Mouse (Mus musculus) stomach, embryonic 14.5 days (tissue): ENCODE results near the gene Nr1h5. TPM values are rescaled to one million over a fixed set of nuclear protein-coding genes. Genes with fewer than 3 reads are reported as not detected.
A peak's percentile ranks its signal among the peaks of the same experiment; 100 is the strongest.

Source experiments
- ATAC-seq: fragments of 200-750 bp; cut with Nextera tagmentation; 2 replicates; pipeline ENCODE4 v1.8.0; 2017; ENCODE audit warnings: low read depth, moderate TSS enrichment; ENCODE audit not compliant: insufficient number of reproducible peaks, insufficient read depth, low FRiP score
- H3K27ac ChIP-seq: fragments of 300-500 bp; sonication (generic); 2 replicates; pipeline ENCODE4 v1.5.1; 2014; ENCODE audit warnings: mild to moderate bottlenecking, low read length, moderate library complexity, mixed read lengths
- H3K27me3 ChIP-seq: fragments of 300-500 bp; sonication (generic); 2 replicates; pipeline ENCODE4 v1.6.1; 2014; ENCODE audit warnings: low read length, control low read depth, mixed read lengths; ENCODE audit not compliant: control insufficient read depth, insufficient read depth
- H3K36me3 ChIP-seq: fragments of 300-500 bp; sonication (generic); 2 replicates; pipeline ENCODE4 v1.6.1; 2014; ENCODE audit warnings: mild to moderate bottlenecking, control low read depth, low read length, moderate library complexity, mixed read lengths; ENCODE audit not compliant: control insufficient read depth, insufficient read depth
- H3K4me1 ChIP-seq: fragments of 300-500 bp; sonication (generic); 2 replicates; pipeline ENCODE4 v1.6.1; 2014; ENCODE audit warnings: low read length, control low read depth, mixed read lengths; ENCODE audit not compliant: control insufficient read depth, insufficient read depth
- H3K4me2 ChIP-seq: fragments of 300-500 bp; sonication (generic); replicated peaks from 2 replicates; pipeline ENCODE4 v1.6.1; 2014; ENCODE audit warnings: low read depth, low read length, control low read depth
- H3K4me3 ChIP-seq: fragments of 300-500 bp; sonication (generic); 2 replicates; pipeline ENCODE4 v1.5.1; 2014; ENCODE audit warnings: low read depth, low read length, control low read depth
- H3K9ac ChIP-seq: fragments of 300-500 bp; sonication (generic); replicated peaks from 2 replicates; pipeline ENCODE4 v1.6.1; 2014; ENCODE audit warnings: low read depth, mild to moderate bottlenecking, control low read depth, low read length, moderate library complexity, mixed read lengths
- H3K9me3 ChIP-seq: fragments of 300-500 bp; sonication (generic); 2 replicates; pipeline ENCODE4 v1.6.1; 2016; ENCODE audit warnings: low read depth, low read length, control low read depth; ENCODE audit not compliant: control insufficient read depth
- WGBS: fragments of 180-500 bp; shearing (Covaris S2); extraction: QIAGEN DNeasy Blood & Tissue Kit; methylation state at CpG from one replicate; pipeline ENCODE4 v1.1.7; 2014; 5-methylcytosine and 5-hydroxymethylcytosine counted together
- polyA plus RNA-seq: library from polyadenylated mRNA; unstranded; fragments of >200 nt; fragmentation: Nextera tagmentation; extraction: Ambion mirVana; gene quantifications from 2 replicates; pipeline ENCODE4 v1.2.1, GENCODE M21; 2014

Gene Nr1h5
- 0.08 TPM in 1 of 2 replicates, not detected in the other for polyA plus RNA-seq

DNA sequence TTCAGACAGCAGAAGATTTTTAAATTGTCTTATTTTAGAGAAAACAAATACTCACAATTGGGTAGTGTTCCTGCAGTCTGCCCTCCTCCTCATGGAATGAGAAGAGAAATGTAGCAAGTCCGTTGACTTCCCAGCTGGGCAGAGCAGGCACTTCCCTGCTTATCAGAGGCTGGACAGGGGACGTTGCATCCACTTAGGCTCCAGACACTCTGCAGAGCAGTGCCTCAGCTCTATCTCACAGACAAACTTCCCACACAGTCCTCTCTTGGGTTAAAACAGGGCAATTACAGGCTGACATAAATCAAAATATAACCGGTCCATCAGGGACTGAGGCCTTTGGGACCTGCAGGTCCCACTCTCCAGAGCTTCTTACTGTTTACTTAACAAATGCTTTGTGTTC lies at the start of gene Nr1h5:
TSS of gene Nr1h5 (minus strand) at position 101 of the 400 bp plus-strand sequence.
- H3K4me3 ChIP-seq: no peak within 1 kb of the TSS

DNA sequence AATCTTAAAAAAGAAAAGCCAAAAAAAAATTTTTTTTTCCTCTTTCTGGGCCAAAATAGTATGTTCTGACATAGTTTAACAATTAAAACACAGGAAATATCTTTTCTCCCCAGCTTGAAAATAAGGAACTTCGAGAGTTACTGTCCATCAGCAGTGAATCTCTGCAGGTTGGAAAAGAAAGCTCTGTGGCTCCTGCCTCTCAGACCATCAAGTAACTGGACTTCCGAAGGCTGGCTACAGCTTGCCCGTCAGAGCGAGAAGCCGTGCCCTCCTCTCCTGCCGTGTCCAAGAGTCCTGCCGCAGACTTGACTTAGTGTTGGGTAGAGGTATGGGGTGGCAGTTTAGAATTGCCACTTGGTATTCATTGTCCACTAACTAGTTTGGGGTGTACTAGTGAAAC lies 37.7 kb upstream of the Nr1h5 start:
- Histone ChIP-seq H3K27me3 (no peaks in the 10 kb centered on the region), H3K9me3 (no peaks in the 10 kb centered on the region), H3K4me3 (no peak overlapping the region), H3K4me1 (peaks cover 2% of the 10 kb centered on the region; the same call in 1 of the 2 replicates), H3K4me2 (no peak overlapping the region), H3K9ac (no peak overlapping the region), H3K36me3 (peaks cover 31% of the 10 kb centered on the region), H3K27ac (no peak overlapping the region)
- ATAC-seq: no peak
- WGBS: 95% methylated on average over 7 of the region's 7 CpGs

More for the DNA sequence above, at the start of gene Nr1h5:
- no peak within 1 kb of the TSS for H3K9ac ChIP-seq
- ATAC-seq: no peak
- WGBS: 13% methylated on average over 3 of the region's 3 CpGs
- H3K4me2 ChIP-seq: no peak within 1 kb of the TSS
- H3K27me3 ChIP-seq: no peaks in the 10 kb centered on the region
- H3K36me3 ChIP-seq: no peaks in the 10 kb centered on the region
- H3K4me1 ChIP-seq: no peaks in the 10 kb centered on the region
- no peak within 1 kb of the TSS for H3K27ac ChIP-seq
- no peaks in the 10 kb centered on the region for H3K9me3 ChIP-seq

GRCm38 (mm10) chr3:102997591-102997990 lies 33.7 kb upstream of the Nr1h5 start:
- 84% methylated on average over 3 of the region's 3 CpGs for WGBS
- Histone ChIP-seq H3K27me3 (no peaks in the 10 kb centered on the region), H3K9ac (no peak overlapping the region), H3K4me3 (no peak overlapping the region), H3K9me3 (no peaks in the 10 kb centered on the region), H3K27ac (no peak overlapping the region), H3K36me3 (peaks cover 22% of the 10 kb centered on the region), H3K4me2 (no peak overlapping the region), H3K4me1 (peaks cover 3% of the 10 kb centered on the region; the same call in 1 of the 2 replicates)
- ATAC-seq: no peak

GRCm38 (mm10) chr3:102997036-102997435 lies 33.1 kb upstream of the Nr1h5 start:
- H3K9me3 ChIP-seq: no peaks in the 10 kb centered on the region
- H3K27ac ChIP-seq: no peak overlapping the region
- 77% methylated on average over 10 of the region's 10 CpGs for WGBS
- peaks cover 22% of the 10 kb centered on the region for H3K36me3 ChIP-seq
- no peak for ATAC-seq
- H3K4me1 ChIP-seq: peaks cover 3% of the 10 kb centered on the region; the same call in 1 of the 2 replicates
- no peak overlapping the region for H3K9ac ChIP-seq
- no peak overlapping the region for H3K4me2 ChIP-seq
- no peaks in the 10 kb centered on the region for H3K27me3 ChIP-seq
- no peak overlapping the region for H3K4me3 ChIP-seq

- under 1% methylated on average over 60 of the region's 60 CpGs for WGBS
These were observed 31.8 kb upstream of the Nr1h5 start, which contains the start of gene Sike1 for GRCm38 (mm10) chr3:102995605-102996321. Sike1 (plus strand) TSS chr3:102995708.

GRCm38 (mm10) chr3:102995233-102995604 lies 31.3 kb upstream of the Nr1h5 start:
- H3K9ac ChIP-seq: 0 out of 2 replicates have a peak overlapping the region, but pooled peaks have one; percentile 69

More at GRCm38 (mm10) chr3:102995605-102996321, 31.8 kb upstream of the Nr1h5 start, which contains the start of gene Sike1:
- peaks cover 15% of the 10 kb centered on the region for H3K36me3 ChIP-seq
- H3K4me2 ChIP-seq: peak within 1 kb of the TSS; percentile 55
- no peaks in the 10 kb centered on the region for H3K9me3 ChIP-seq
- peak; percentile 96 for ATAC-seq
- peak within 1 kb of the TSS; percentile 69 for H3K9ac ChIP-seq
- H3K4me1 ChIP-seq: peaks cover 3% of the 10 kb centered on the region; the same call in 1 of the 2 replicates
- no peaks in the 10 kb centered on the region for H3K27me3 ChIP-seq
- peak within 1 kb of the TSS; percentile 64 for H3K4me3 ChIP-seq
- peak within 1 kb of the TSS; percentile 84 for H3K27ac ChIP-seq

DNA sequence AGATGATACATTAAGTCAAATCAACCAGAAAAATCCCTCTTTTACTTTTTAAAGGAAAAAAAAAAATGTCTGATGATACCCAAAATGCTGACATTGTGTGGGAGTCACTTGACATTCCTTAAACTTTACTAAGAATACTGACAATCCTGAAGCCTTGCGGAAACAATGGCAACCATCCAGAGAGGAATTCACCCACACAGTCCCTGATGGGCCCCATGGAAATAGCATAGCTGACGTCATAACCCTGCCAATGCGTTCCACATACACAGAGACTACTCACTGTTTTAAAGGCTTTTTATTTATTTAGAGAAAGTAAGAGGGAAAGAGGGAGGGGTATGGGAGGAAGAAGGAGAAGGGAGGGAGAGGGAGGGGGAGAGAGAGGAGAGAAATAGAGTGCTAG lies 29.0 kb upstream of the Nr1h5 start:
- Histone ChIP-seq H3K4me2 (no peak overlapping the region), H3K27ac (no peak overlapping the region), H3K36me3 (no peaks in the 10 kb centered on the region), H3K4me1 (peaks cover 3% of the 10 kb centered on the region; the same call in 1 of the 2 replicates), H3K9ac (no peak overlapping the region), H3K9me3 (no peaks in the 10 kb centered on the region), H3K4me3 (no peak overlapping the region), H3K27me3 (no peaks in the 10 kb centered on the region)
- 25% methylated on average over 3 of the region's 3 CpGs for WGBS
- ATAC-seq: no peak

More at GRCm38 (mm10) chr3:102995233-102995604, 31.3 kb upstream of the Nr1h5 start:
- Histone ChIP-seq H3K4me1 (peaks cover 3% of the 10 kb centered on the region; the same call in 1 of the 2 replicates), H3K4me2 (peak overlapping the region; percentile 55), H3K27me3 (no peaks in the 10 kb centered on the region), H3K27ac (peak overlapping the region; percentile 84; the same call in 1 of the 2 replicates), H3K4me3 (peak overlapping the region; percentile 64), H3K9me3 (no peaks in the 10 kb centered on the region), H3K36me3 (peaks cover 10% of the 10 kb centered on the region)
- 48% methylated on average over 7 of the region's 7 CpGs for WGBS
- no peak for ATAC-seq

- Histone ChIP-seq H3K9me3 (no peaks in the 10 kb centered on the region), H3K4me2 (no peak overlapping the region), H3K27me3 (no peaks in the 10 kb centered on the region), H3K9ac (no peak overlapping the region), H3K36me3 (no peaks in the 10 kb centered on the region), H3K4me3 (no peak overlapping the region), H3K27ac (no peak overlapping the region), H3K4me1 (no peaks in the 10 kb centered on the region)
- no peak for ATAC-seq
- WGBS: 70% methylated on average over 8 of the region's 8 CpGs
These were observed 27.1 kb upstream of the Nr1h5 start for GRCm38 (mm10) chr3:102991041-102991440.
